Mouse (Mus musculus) CH12.LX (cell line): ENCODE data around the gene Cipc. TPM values are rescaled to one million over a fixed set of nuclear protein-coding genes. Genes with fewer than 3 reads are reported as not detected.
A peak's percentile ranks its signal among the peaks of the same experiment; 100 is the strongest.

Experiments used
- DNase-seq: peaks from one replicate; pipeline ENCODE4 v3.0.0-alpha.2; 2013; ENCODE audit errors: extremely low read depth
- H3K27ac ChIP-seq: 2 replicates; pipeline ENCODE4 v1.5.1; 2012; ENCODE audit warnings: low read depth, mild to moderate bottlenecking, control low read depth, moderate library complexity; ENCODE audit not compliant: insufficient read depth
- H3K27me3 ChIP-seq: replicated peaks from 2 replicates; pipeline ENCODE3; 2012; ENCODE audit warnings: inconsistent platforms
- H3K36me3 ChIP-seq, 2 experiments: replicated peaks in 1 of 2; 2 replicates each; pipeline versions ENCODE3 to v1.6.1; 2012; ENCODE audit warnings: inconsistent platforms in 1 of 2, low read length in 1 of 2, mild to moderate bottlenecking in 1 of 2, mixed read lengths in 1 of 2, moderate library complexity in 1 of 2; ENCODE audit not compliant: control insufficient read depth in 1 of 2, insufficient read depth in 1 of 2
- H3K4me1 ChIP-seq, 2 experiments: 2 replicates each; pipeline ENCODE4 v1.6.1; 2012; ENCODE audit warnings: inconsistent platforms in 1 of 2, moderate library complexity in 1 of 2; ENCODE audit not compliant: insufficient read depth in 2 of 2, control insufficient read depth in 1 of 2
- H3K4me2 ChIP-seq: 2 replicates; pipeline ENCODE4 v1.6.1; 2012; ENCODE audit warnings: low read depth, mild to moderate bottlenecking, control low read depth; ENCODE audit not compliant: poor library complexity, insufficient read depth, severe bottlenecking
- H3K4me3 ChIP-seq, 3 experiments: fragments of 150-350 bp in 1 of 3; sonication (generic) in 1 of 3; replicated peaks in 1 of 3; 2 replicates each; pipeline versions ENCODE3 to v1.5.1; 2011 to 2012; ENCODE audit warnings: low read depth in 2 of 3, low read length in 2 of 3, mild to moderate bottlenecking in 2 of 3, moderate library complexity in 2 of 3, control low read depth in 1 of 3, improper control_type of control experiment in 1 of 3, inconsistent platforms in 1 of 3, mixed read lengths in 1 of 3; ENCODE audit not compliant: poor library complexity in 1 of 3
- H3K79me2 ChIP-seq: replicated peaks from 2 replicates; pipeline ENCODE4 v1.6.1; 2012; ENCODE audit warnings: mild to moderate bottlenecking, moderate library complexity; ENCODE audit not compliant: control insufficient read depth, poor library complexity, insufficient read depth, severe bottlenecking; ENCODE audit errors: extremely low read depth
- H3K9ac ChIP-seq: 2 replicates; pipeline ENCODE4 v1.6.1; 2012; ENCODE audit warnings: low read depth, mild to moderate bottlenecking, control low read depth, moderate library complexity; ENCODE audit not compliant: insufficient read depth
- H3K9me3 ChIP-seq: replicated peaks from 2 replicates; pipeline ENCODE3; 2012; ENCODE audit warnings: low read length, inconsistent platforms, mixed read lengths
- BHLHE40 ChIP-seq: IDR thresholded peaks from 2 replicates; pipeline ENCODE4 v1.6.1; 2011; ENCODE audit warnings: mild to moderate bottlenecking, low read depth, low read length, improper control_type of control experiment
- CHD1 ChIP-seq: IDR thresholded peaks from 2 replicates; pipeline ENCODE4 v1.6.1; 2012; ENCODE audit warnings: low read depth, low read length, improper control_type of control experiment, inconsistent platforms
- CHD2 ChIP-seq: IDR thresholded peaks from 2 replicates; pipeline ENCODE4 v1.6.1; 2011; ENCODE audit warnings: low read length, improper control_type of control experiment
- E2F4 ChIP-seq: IDR thresholded peaks from 2 replicates; pipeline ENCODE4 v1.6.1; 2011; ENCODE audit warnings: low read depth, low read length, improper control_type of control experiment; ENCODE audit not compliant: insufficient replicate concordance
- ELF1 ChIP-seq: IDR thresholded peaks from 2 replicates; pipeline ENCODE4 v1.6.1; 2014; ENCODE audit warnings: low read depth, mild to moderate bottlenecking, inconsistent platforms, low read length, improper control_type of control experiment
- IRF4 ChIP-seq: IDR thresholded peaks from 2 replicates; pipeline ENCODE4 v1.6.1; 2014; ENCODE audit warnings: low read depth, mild to moderate bottlenecking, inconsistent platforms, low read length, improper control_type of control experiment
- MAX ChIP-seq: IDR thresholded peaks from 2 replicates; pipeline ENCODE4 v1.6.1; 2011; ENCODE audit warnings: low read length, improper control_type of control experiment
- MXI1 ChIP-seq: IDR thresholded peaks from 2 replicates; pipeline ENCODE4 v1.6.1; 2011; ENCODE audit warnings: mild to moderate bottlenecking, low read depth, low read length, improper control_type of control experiment
- POLR2A ChIP-seq: IDR thresholded peaks from 2 replicates; pipeline ENCODE4 v1.6.1; 2011; ENCODE audit warnings: low read depth, mild to moderate bottlenecking, improper control_type of control experiment, low read length
- RCOR1 ChIP-seq: conservative IDR thresholded peaks from 2 replicates; pipeline ENCODE4 v1.6.1; 2012; ENCODE audit warnings: low read depth, mild to moderate bottlenecking, inconsistent platforms, low read length, improper control_type of control experiment
- SIN3A ChIP-seq: IDR thresholded peaks from 2 replicates; pipeline ENCODE4 v1.6.1; 2012; ENCODE audit warnings: low read length, improper control_type of control experiment, inconsistent platforms
- TBP ChIP-seq: conservative IDR thresholded peaks from 2 replicates; pipeline ENCODE4 v1.6.1; 2011; ENCODE audit warnings: low read depth, low read length, improper control_type of control experiment
- TCF12 ChIP-seq: IDR thresholded peaks from 2 replicates; pipeline ENCODE4 v1.6.1; 2014; ENCODE audit warnings: low read depth, mild to moderate bottlenecking, inconsistent platforms, low read length, improper control_type of control experiment
- USF1 ChIP-seq: IDR thresholded peaks from 2 replicates; pipeline ENCODE4 v1.6.1; 2014; ENCODE audit warnings: low read depth, mild to moderate bottlenecking, inconsistent platforms, low read length, improper control_type of control experiment
- USF2 ChIP-seq: conservative IDR thresholded peaks from 2 replicates; pipeline ENCODE4 v1.6.1; 2011; ENCODE audit warnings: low read depth, low read length, improper control_type of control experiment
- ZC3H11A ChIP-seq: IDR thresholded peaks from 2 replicates; pipeline ENCODE4 v1.6.1; 2012; ENCODE audit warnings: low read depth, mild to moderate bottlenecking, inconsistent platforms, low read length, improper control_type of control experiment
- ZMIZ1 ChIP-seq: IDR thresholded peaks from 2 replicates; pipeline ENCODE4 v1.6.1; 2012; ENCODE audit warnings: low read depth, mild to moderate bottlenecking, inconsistent platforms, low read length, improper control_type of control experiment
- dilution Hi-C: fragments of 300-500 bp; cut with MboI; formaldehyde crosslinking; loops from 2 replicates; pipeline ENCODE4 v1.14.3; 2020; ENCODE audit warnings: low sequenced_read_pairs; ENCODE audit not compliant: extremely low pct_unique_long_range_greater_than_20kb, extremely low pct_ligation_motif_present
- in situ Hi-C: fragments of 300-500 bp; cut with MboI; formaldehyde crosslinking; loops from 3 replicates; pipeline ENCODE4 v1.14.3; 2019; ENCODE audit warnings: low sequenced_read_pairs, low pct_ligation_motif_present, low pct_unique_long_range_greater_than_20kb, mixed read lengths
- polyA plus RNA-seq: library from polyadenylated mRNA; unstranded; fragments of >175 nt; gene quantifications from 2 replicates; pipeline ENCODE4 v1.2.1, GENCODE M21; 2012; ENCODE audit warnings: low read depth; ENCODE audit not compliant: insufficient read length
- total RNA-seq, 2 experiments: library from RNA; depleted of rRNA; stranded (reverse); fragments of 300-350 nt in 1 of 2; fragments of >200 nt in 1 of 2; gene quantifications; 2 replicates each; pipeline ENCODE4 v1.2.3; 2012 to 2014

Cipc gene
- total and polyA plus RNA-seq, 3 experiments: 15.7 to 20.5 (median 18.7) TPM

DNA sequence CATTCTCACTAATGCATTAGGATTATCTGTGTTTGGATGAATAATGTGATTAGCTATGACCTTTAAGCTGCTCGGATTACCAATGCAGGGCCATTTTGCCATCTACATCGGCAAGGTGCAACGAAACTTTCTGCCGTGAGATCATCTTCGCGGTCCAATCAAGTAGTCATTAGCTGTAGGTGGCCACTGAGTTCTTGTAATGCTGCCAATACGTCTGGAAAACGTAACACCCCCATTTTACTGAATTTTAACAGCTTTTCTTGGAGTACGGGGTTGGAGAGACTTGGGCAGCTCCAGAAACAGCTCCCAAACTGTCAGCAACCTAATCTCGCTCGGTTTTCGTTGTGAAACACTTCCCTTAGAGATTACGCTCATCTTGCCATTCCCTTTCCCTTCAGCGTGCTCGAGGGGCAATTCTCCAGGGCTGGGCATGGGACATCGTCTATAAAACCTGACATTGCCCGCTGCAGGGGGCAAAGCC, 502 bp upstream of the Cipc start:
- in situ Hi-C loops: no loop called here
- dilution Hi-C loops: no loop called here
- no peaks in the 10 kb centered on the region for H3K9me3 ChIP-seq
- H3K27me3 ChIP-seq: no peaks in the 10 kb centered on the region
- peaks cover 22% of the 10 kb centered on the region for H3K79me2 ChIP-seq
- peak; percentile 55 for DNase-seq
- TF ChIP-seq RCOR1: 0 out of 2 replicates have a peak, but pooled peaks have one; percentile 58
- TF ChIP-seq ZMIZ1: peak; percentile 93
- peak; percentile 90 for TF ChIP-seq TBP
- TF ChIP-seq IRF4: no peak
- TF ChIP-seq POLR2A: peak; percentile 39
- TF ChIP-seq TCF12: peak; percentile 18; the same call in 1 of the 2 replicates
- TF ChIP-seq USF2: no peak
- H3K27ac ChIP-seq: peak overlapping the region; percentile 84
- H3K4me3 ChIP-seq: peak overlapping the region; percentile 72 to 92 (median 76)
- peak overlapping the region; percentile 85 for H3K4me2 ChIP-seq
- peak overlapping the region; percentile 95 for H3K9ac ChIP-seq
- H3K4me1 ChIP-seq: peaks cover 4 to 55% of the 10 kb centered on the region in 2 experiments
- no peaks in the 10 kb centered on the region for H3K36me3 ChIP-seq

- peak overlapping the region; percentile 84 for H3K9ac ChIP-seq
- no peaks in the 10 kb centered on the region for H3K9me3 ChIP-seq
- no peaks in the 10 kb centered on the region for H3K27me3 ChIP-seq
- peak overlapping the region; percentile 68 to 82 (median 72) for H3K4me3 ChIP-seq
- H3K27ac ChIP-seq: peak overlapping the region; percentile 25; the same call in 1 of the 2 replicates
- dilution Hi-C loops (no loop called here), in situ Hi-C loops (no loop called here)
- H3K36me3 ChIP-seq: peaks cover 10 to 11% of the 10 kb centered on the region in 2 experiments
- H3K4me2 ChIP-seq: peak overlapping the region; percentile 100
- H3K4me1 ChIP-seq: peaks cover 0 to 43% of the 10 kb centered on the region in 2 experiments; a peak in 2 of 4 replicates
- H3K79me2 ChIP-seq: peaks cover 34% of the 10 kb centered on the region
- TF ChIP-seq ZC3H11A (no peak), CHD2 (no peak)
- DNase-seq: no peak
These were observed 998 bp downstream of the Cipc start for GRCm38 (mm10) chr12:86947681-86948401.

- in situ Hi-C loops (no loop called here), dilution Hi-C loops (no loop called here)
- Histone ChIP-seq H3K27me3 (no peaks in the 10 kb centered on the region), H3K36me3 (peaks cover 11 to 16% of the 10 kb centered on the region in 2 experiments), H3K4me2 (peak overlapping the region; percentile 100), H3K4me3 (peak overlapping the region; percentile 68 to 82 (median 72)), H3K27ac (peak overlapping the region; percentile 41; the same call in 1 of the 2 replicates), H3K9ac (peak overlapping the region; percentile 84; the same call in 1 of the 2 replicates), H3K4me1 (peaks cover 0 to 36% of the 10 kb centered on the region in 2 experiments; a peak in 2 of 4 replicates), H3K79me2 (peaks cover 34% of the 10 kb centered on the region), H3K9me3 (no peaks in the 10 kb centered on the region)
- TF ChIP-seq CHD1: no peak
- TF ChIP-seq USF2: no peak
- no peak for TF ChIP-seq USF1
- TF ChIP-seq MXI1: peak; percentile 84; the same call in 1 of the 2 replicates
- TF ChIP-seq MAX: peak; percentile 76
- no peak for TF ChIP-seq E2F4
- TF ChIP-seq SIN3A: peak; percentile 24; the same call in 1 of the 2 replicates
- peak; percentile 85 for TF ChIP-seq BHLHE40
- TF ChIP-seq ELF1: no peak
- DNase-seq: no peak
These were observed 1.8 kb downstream of the Cipc start for GRCm38 (mm10) chr12:86948627-86949026.
